Mouse (Mus musculus) bone marrow macrophage, adult 2 months (primary cell): ENCODE measurements around the gene Dock11.

Experiments
- CTCF ChIP-seq: IDR thresholded peaks from 2 replicates; pipeline ENCODE4 v1.5.1; 2012; ENCODE audit warnings: low read depth, mild to moderate bottlenecking, low read length, moderate library complexity
- POLR2A ChIP-seq: IDR thresholded peaks from 2 replicates; pipeline ENCODE4 v1.6.1; 2012; ENCODE audit warnings: mild to moderate bottlenecking, low read depth, low read length, borderline replicate concordance

DNA sequence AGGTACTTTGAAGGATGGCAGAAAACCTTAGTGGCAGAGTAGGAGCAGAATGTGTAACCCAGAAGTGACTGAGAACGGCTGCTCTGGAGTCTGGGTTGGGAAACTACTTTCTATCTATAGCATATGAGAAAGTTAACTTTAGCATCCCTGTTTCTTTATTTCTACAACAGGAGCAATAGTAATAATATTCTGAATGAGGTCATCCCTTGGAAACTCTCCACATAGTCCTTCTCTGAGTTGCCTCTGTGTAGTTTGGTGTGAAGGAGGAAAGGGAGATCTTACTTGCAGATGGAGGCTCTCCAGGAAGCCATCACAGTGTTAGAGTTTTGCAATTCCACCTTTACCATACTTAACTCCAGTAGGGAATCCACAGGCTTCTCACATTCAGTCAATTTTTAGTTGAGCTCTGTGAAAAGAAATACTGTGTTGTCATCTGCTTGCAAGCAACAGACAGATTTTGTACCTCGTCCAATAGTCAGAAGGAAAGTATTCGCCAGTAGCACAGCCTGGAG, 31.5 kb downstream of the Dock11 start:
- TF ChIP-seq CTCF (no peak), POLR2A (no peak)
